In the genomic region with DNA sequence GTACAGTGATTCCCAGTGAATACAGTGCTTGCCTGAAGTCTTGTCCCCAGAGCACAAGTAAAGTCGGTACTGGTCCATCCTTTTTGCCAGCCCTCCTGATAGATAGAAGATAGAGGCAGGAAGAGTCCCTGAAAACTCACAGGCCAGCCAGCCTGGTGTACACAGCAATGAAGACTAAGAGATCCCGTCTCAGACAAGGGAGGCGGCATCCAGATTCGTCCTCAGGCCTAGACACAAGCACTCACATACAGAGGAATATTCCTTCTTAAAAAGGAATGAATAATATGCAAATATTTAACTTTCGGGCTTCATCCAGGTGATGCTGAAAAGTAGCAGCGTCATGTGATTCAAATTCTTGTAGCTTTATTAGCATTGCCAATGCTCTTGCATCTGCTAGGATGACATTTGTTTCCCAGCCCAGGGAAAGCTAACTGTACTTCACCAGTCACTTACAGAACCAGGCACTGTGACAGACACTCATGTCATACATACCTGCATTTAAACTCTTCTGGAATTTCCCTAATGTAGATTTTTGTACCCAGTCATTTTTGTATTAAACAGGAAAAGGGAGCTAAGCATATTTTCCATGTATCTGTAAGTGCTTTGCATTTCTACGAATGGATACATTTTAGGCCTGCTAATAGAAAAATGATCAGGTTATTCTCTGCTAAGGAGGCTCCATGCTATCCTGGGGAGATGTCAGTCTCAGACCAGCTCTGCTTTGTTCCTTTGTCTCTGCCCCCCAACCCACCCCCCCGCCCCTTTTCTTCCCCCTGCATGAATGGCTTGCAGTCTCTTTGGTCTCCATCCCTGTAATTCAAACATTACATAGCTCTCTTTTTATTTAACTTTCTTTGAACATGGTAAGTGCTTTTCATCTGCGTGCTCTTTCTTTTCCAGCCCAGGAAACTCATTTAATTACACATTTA, we compare ENCODE assay signal across 26 mouse cellular contexts.
DNase-seq lines count a peak whose midpoint lies in the region; ATAC-seq and TF ChIP-seq lines count a peak whose summit lies in the region.
"Had no signal": no experiment of that assay in that cellular context is flagged by ENCODE, and none has a peak within 500 bp of the region (broad histone marks: within the 10 kb centered on the region; RNA-seq: fewer than 3 reads in every experiment).

No protein-coding gene starts in this region.

- H3K4me2 ChIP-seq in hindbrain, embryonic 16.5 days (ENCODE audit: low read length): no peak overlapping the region
- H3K4me2 ChIP-seq in CH12.LX (ENCODE audit: insufficient read depth, low read depth, poor library complexity, severe bottlenecking): no peak overlapping the region
- no peak overlapping the region for H3K4me2 ChIP-seq in forebrain, embryonic 13.5 days
- no peak overlapping the region for H3K4me2 ChIP-seq in midbrain, embryonic 12.5 days (replicated peaks)
- H3K4me2 ChIP-seq: heart, embryonic 12.5 days; hindbrain, embryonic 12.5 days; limb, embryonic 12.5 days; liver, embryonic 12.5 days; neural tube, embryonic 13.5 days had no signal

- 58% methylated on average over 9 of the region's 9 CpGs for WGBS in hindbrain, embryonic 10.5 days
- WGBS in hindbrain, embryonic 16.5 days: 54% methylated on average over 9 of the region's 9 CpGs
- WGBS in forebrain, embryonic 13.5 days: 49% methylated on average over 9 of the region's 9 CpGs
- 51% methylated on average over 9 of the region's 9 CpGs for WGBS in midbrain, embryonic 12.5 days

- no peaks in the 10 kb centered on the region for H3K79me2 ChIP-seq in CH12.LX (replicated peaks; ENCODE audit: control insufficient read depth, extremely low read depth, insufficient read depth, poor library complexity, severe bottlenecking)

- in situ Hi-C loops in CH12.LX (cut with MboI; ENCODE audit: low pct_ligation_motif_present, low pct_unique_long_range_greater_than_20kb, low sequenced_read_pairs): no loop called here

- no peak for TF ChIP-seq RAD21 in CH12.LX (IDR thresholded peaks at IDR 0.05; ENCODE audit: low read depth, low read length)

- H3K27me3 ChIP-seq in hindbrain, embryonic 10.5 days (ENCODE audit: insufficient read depth, poor library complexity, severe bottlenecking): no peaks in the 10 kb centered on the region
- H3K27me3 ChIP-seq in hindbrain, embryonic 16.5 days (replicated peaks; ENCODE audit: control insufficient read depth, insufficient read depth, low read length): no peaks in the 10 kb centered on the region
- H3K27me3 ChIP-seq in CH12.LX (replicated peaks): no peaks in the 10 kb centered on the region
- no peaks in the 10 kb centered on the region for H3K27me3 ChIP-seq in forebrain, embryonic 13.5 days
- H3K27me3 ChIP-seq in midbrain, embryonic 12.5 days: no peaks in the 10 kb centered on the region
- H3K27me3 ChIP-seq: heart, embryonic 12.5 days; hindbrain, embryonic 12.5 days; limb, embryonic 12.5 days; liver, embryonic 12.5 days; megakaryocyte, embryonic 14.5 days; neural tube, embryonic 13.5 days; Patski had no signal

- no peak overlapping the region for H3K9ac ChIP-seq in hindbrain, embryonic 16.5 days (ENCODE audit: low read depth, low read length)
- no peak overlapping the region for H3K9ac ChIP-seq in CH12.LX (ENCODE audit: insufficient read depth, low read depth)
- H3K9ac ChIP-seq in forebrain, embryonic 13.5 days: no peak overlapping the region
- H3K9ac ChIP-seq in midbrain, embryonic 12.5 days (replicated peaks): no peak overlapping the region
- H3K9ac ChIP-seq: heart, embryonic 12.5 days; hindbrain, embryonic 12.5 days; limb, embryonic 12.5 days; liver, embryonic 12.5 days; neural tube, embryonic 13.5 days had no signal

- no peaks in the 10 kb centered on the region for H3K9me3 ChIP-seq in hindbrain, embryonic 10.5 days
- no peaks in the 10 kb centered on the region for H3K9me3 ChIP-seq in hindbrain, embryonic 16.5 days (ENCODE audit: control insufficient read depth, low read length)
- H3K9me3 ChIP-seq in CH12.LX (replicated peaks; ENCODE audit: low read length): no peaks in the 10 kb centered on the region
- no peaks in the 10 kb centered on the region for H3K9me3 ChIP-seq in forebrain, embryonic 13.5 days (replicated peaks)
- H3K9me3 ChIP-seq in midbrain, embryonic 12.5 days: no peaks in the 10 kb centered on the region
- H3K9me3 ChIP-seq: heart, embryonic 12.5 days; hindbrain, embryonic 12.5 days; limb, embryonic 12.5 days; liver, embryonic 12.5 days; neural tube, embryonic 13.5 days had no signal

- H3K4me3 ChIP-seq in hindbrain, embryonic 10.5 days: no peak overlapping the region
- no peak overlapping the region for H3K4me3 ChIP-seq in hindbrain, embryonic 16.5 days (ENCODE audit: low read length)
- no peak overlapping the region for H3K4me3 ChIP-seq in CH12.LX (replicated peaks in 1 of 3; ENCODE audit: low read depth in 2 of 3, low read length in 2 of 3, poor library complexity in 1 of 3)
- no peak overlapping the region for H3K4me3 ChIP-seq in forebrain, embryonic 13.5 days
- no peak overlapping the region for H3K4me3 ChIP-seq in midbrain, embryonic 12.5 days
- H3K4me3 ChIP-seq: heart, embryonic 12.5 days; hindbrain, embryonic 12.5 days; limb, embryonic 12.5 days; liver, embryonic 12.5 days; megakaryocyte, embryonic 14.5 days; neural tube, embryonic 13.5 days had no signal

- H3K27ac ChIP-seq in hindbrain, embryonic 10.5 days: peak overlapping the region; percentile 2; the same call in 1 of the 2 replicates
- no peak overlapping the region for H3K27ac ChIP-seq in hindbrain, embryonic 16.5 days (ENCODE audit: low read depth, low read length)
- H3K27ac ChIP-seq in CH12.LX (ENCODE audit: insufficient read depth, low read depth): no peak overlapping the region
- H3K27ac ChIP-seq in forebrain, embryonic 13.5 days: no peak overlapping the region
- H3K27ac ChIP-seq in midbrain, embryonic 12.5 days (replicated peaks): no peak overlapping the region
- H3K27ac ChIP-seq: hindbrain, embryonic 12.5 days; limb, embryonic 12.5 days; liver, embryonic 12.5 days; neural tube, embryonic 13.5 days had no signal

- dilution Hi-C loops in CH12.LX (cut with MboI; ENCODE audit: extremely low pct_ligation_motif_present, extremely low pct_unique_long_range_greater_than_20kb, low sequenced_read_pairs): no loop called here

- ATAC-seq in hindbrain, embryonic 16.5 days: no peak
- peak; percentile 78 for ATAC-seq in forebrain, embryonic 13.5 days
- ATAC-seq in midbrain, embryonic 12.5 days (ENCODE audit: low FRiP score, low read depth): peak; percentile 74; the same call in 1 of the 2 replicates
- ATAC-seq in cerebellum, adult (ENCODE audit: insufficient number of reproducible peaks, low FRiP score, low TSS enrichment): no peak
- ATAC-seq: CD4-positive, CD25-positive, alpha-beta regulatory T cell, adult 4 months; liver, embryonic 12.5 days; Patski had no signal

- no peak for TF ChIP-seq CTCF in CH12.LX (conservative IDR thresholded peaks at IDR 0.05 in 1 of 2, IDR thresholded peaks at IDR 0.05 in 1 of 2; ENCODE audit: low read depth in 2 of 2, low read length in 2 of 2)

- no peak for TF ChIP-seq EP300 in CH12.LX (IDR thresholded peaks at IDR 0.05; ENCODE audit: low read length)

- no peak for DNase-seq in hindbrain, embryonic 10.5 days (ENCODE audit: low spot score)
- peak; percentile 14 for DNase-seq in CH12.LX (ENCODE audit: extremely low read depth)
- no peak for DNase-seq in cerebellum, adult 18-20 months
- DNase-seq in frontal cortex, postnatal 36 days (ENCODE audit: low spot score in 2 of 2): no peak
- DNase-seq: adrenal gland, adult 2 months; cerebellum, adult 8-10 months; gastrocnemius, postnatal 14 days; heart, adult 18-20 months; heart, postnatal 14 days; kidney, adult 18-20 months; kidney, postnatal 4 days; lung, postnatal 10 days; retina, postnatal 1 day; thymus, postnatal 14 days had no signal

- no peaks in the 10 kb centered on the region for H3K36me3 ChIP-seq in hindbrain, embryonic 10.5 days
- no peaks in the 10 kb centered on the region for H3K36me3 ChIP-seq in hindbrain, embryonic 16.5 days (ENCODE audit: control insufficient read depth, insufficient read depth, low read length)
- no peaks in the 10 kb centered on the region for H3K36me3 ChIP-seq in CH12.LX (replicated peaks in 1 of 2; ENCODE audit: control insufficient read depth in 1 of 2, insufficient read depth in 1 of 2, low read length in 1 of 2)
- no peaks in the 10 kb centered on the region for H3K36me3 ChIP-seq in forebrain, embryonic 13.5 days (ENCODE audit: poor library complexity, severe bottlenecking)
- H3K36me3 ChIP-seq in midbrain, embryonic 12.5 days: no peaks in the 10 kb centered on the region
- H3K36me3 ChIP-seq: heart, embryonic 12.5 days; hindbrain, embryonic 12.5 days; limb, embryonic 12.5 days; liver, embryonic 12.5 days; neural tube, embryonic 13.5 days had no signal

- H3K4me1 ChIP-seq in hindbrain, embryonic 10.5 days (replicated peaks): peaks cover 9% of the 10 kb centered on the region
- H3K4me1 ChIP-seq in hindbrain, embryonic 16.5 days (ENCODE audit: control insufficient read depth, insufficient read depth, low read depth, low read length): no peaks in the 10 kb centered on the region
- peaks cover 0 to 5% of the 10 kb centered on the region in 2 experiments; a peak in 1 of 4 replicates for H3K4me1 ChIP-seq in CH12.LX (ENCODE audit: control insufficient read depth in 1 of 2, insufficient read depth in 2 of 2)
- 0 out of 2 replicates have a peak, but pooled peaks cover 5% of the 10 kb centered on the region for H3K4me1 ChIP-seq in forebrain, embryonic 13.5 days
- peaks cover 5% of the 10 kb centered on the region; the same call in 1 of the 2 replicates for H3K4me1 ChIP-seq in midbrain, embryonic 12.5 days
- H3K4me1 ChIP-seq: heart, embryonic 12.5 days; hindbrain, embryonic 12.5 days; limb, embryonic 12.5 days; liver, embryonic 12.5 days; megakaryocyte, embryonic 14.5 days; neural tube, embryonic 13.5 days had no signal

- TF ChIP-seq POLR2A in CH12.LX (IDR thresholded peaks at IDR 0.05; ENCODE audit: low read depth, low read length): no peak

TF ChIP-seq in CH12.LX, 34 proteins besides CTCF, POLR2A, EP300 and RAD21:
- TF ChIP-seq CHD2 (IDR thresholded peaks at IDR 0.05; ENCODE audit: low read length) (no peak), MXI1 (IDR thresholded peaks at IDR 0.05; ENCODE audit: low read depth, low read length) (no peak), IRF4 (IDR thresholded peaks at IDR 0.05; ENCODE audit: low read depth, low read length) (no peak), BHLHE40 (IDR thresholded peaks at IDR 0.05; ENCODE audit: low read depth, low read length) (no peak), JUN (IDR thresholded peaks at IDR 0.05; ENCODE audit: insufficient read depth, low read depth, low read length) (no peak), USF1 (IDR thresholded peaks at IDR 0.05; ENCODE audit: low read depth, low read length) (no peak), TCF12 (IDR thresholded peaks at IDR 0.05; ENCODE audit: low read depth, low read length) (no peak), ZMIZ1 (IDR thresholded peaks at IDR 0.05; ENCODE audit: low read depth, low read length) (no peak), PAX5 (IDR thresholded peaks at IDR 0.05; ENCODE audit: low read length) (no peak), KAT2A (IDR thresholded peaks at IDR 0.05; ENCODE audit: insufficient replicate concordance, low read length) (no peak), UBTF (IDR thresholded peaks at IDR 0.05; ENCODE audit: low read depth, low read length) (no peak)
TF ChIP-seq in CH12.LX: peak in this region for 0.

Comparison
In these comparisons a context has a peak if more than half of its experiments do, and no peak if none do; other contexts are left out.
1. ATAC-seq: peak in forebrain, embryonic 13.5 days (single experiment) and midbrain, embryonic 12.5 days (single experiment); none in hindbrain, embryonic 16.5 days (single experiment) and cerebellum, adult (single experiment).